Mouse (Mus musculus) Muller cell, postnatal 12 days (primary cell): Measurements from ENCODE around the gene Ckmt1.
A peak's percentile ranks its signal among the peaks of the same experiment; 100 is the strongest.
"Not testable (repeated sequence)": the region's sequence is repeated elsewhere in the genome, so short reads cannot be mapped to it uniquely, and the experiment has no call there.

ENCODE experiments used
- DNase-seq: peaks from one replicate; pipeline ENCODE4 v3.0.0-alpha.2; 2015; ENCODE audit errors: inconsistent ontology term

Gene Ckmt1

DNA sequence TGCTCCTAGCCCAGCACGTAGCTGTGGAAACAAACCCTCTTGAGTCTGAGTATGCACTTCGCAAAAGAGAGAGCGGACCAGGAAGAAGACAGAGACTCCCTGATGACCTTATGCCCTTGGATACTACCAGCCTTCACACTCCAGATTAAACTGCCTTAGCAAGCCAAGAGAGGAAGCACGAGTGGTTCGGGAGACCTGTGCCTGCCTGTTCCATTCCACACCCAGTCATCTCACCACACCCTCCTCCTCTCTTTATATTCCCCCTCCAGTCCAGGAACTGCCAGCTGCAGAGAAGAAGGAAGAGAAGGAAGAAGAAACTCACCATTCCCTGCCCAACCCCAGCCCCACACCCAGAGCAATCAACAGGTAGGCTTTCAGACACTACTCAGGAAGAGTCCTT lies at the start of gene Ckmt1:
Ckmt1 (plus strand) TSS at position 221 of the 400 bp plus-strand sequence.
- no peak for DNase-seq

DNA sequence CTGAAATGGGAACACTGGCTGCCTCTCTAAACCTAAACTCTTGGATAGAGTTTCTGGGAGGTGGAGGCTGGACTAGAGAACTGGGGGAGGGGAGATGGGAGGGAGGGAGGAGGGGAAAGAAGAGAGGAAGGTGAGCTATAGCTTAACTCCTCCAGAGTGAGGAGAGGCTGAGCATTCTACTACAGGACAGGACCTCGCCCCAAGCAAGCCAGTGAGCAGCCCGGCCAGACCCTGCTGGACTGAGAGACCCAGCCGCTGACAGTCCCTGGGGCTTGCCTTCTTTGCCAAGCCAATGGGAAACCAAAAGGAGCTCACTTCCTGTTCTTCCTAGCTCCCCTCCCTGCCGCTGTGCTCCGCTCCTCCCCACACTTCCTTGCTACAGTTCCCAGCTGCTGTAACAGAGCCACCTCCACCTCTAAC lies 48.5 kb upstream of the Ckmt1 start:
- no peak for DNase-seq

DNA sequence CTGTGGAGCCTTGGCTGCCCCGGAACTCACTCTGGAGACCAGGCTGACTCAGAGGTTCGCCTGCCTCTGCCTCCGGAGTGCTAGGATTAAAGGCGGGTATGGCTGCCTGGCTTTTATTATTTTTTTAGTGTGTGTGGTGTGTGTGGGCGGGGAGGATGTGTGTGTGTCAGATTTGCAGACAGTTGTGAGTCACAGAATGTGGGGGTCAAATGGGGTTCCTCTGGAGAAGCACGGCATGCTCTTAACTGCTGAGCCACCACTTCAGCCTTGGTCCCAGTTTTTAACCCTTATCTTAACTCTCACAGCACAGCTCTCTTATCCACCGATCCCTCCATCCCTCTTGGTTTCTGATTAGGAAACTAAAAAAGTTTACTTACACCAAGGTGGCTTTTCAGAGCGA lies 41.2 kb upstream of the Ckmt1 start:
- DNase-seq, result no peak

DNA sequence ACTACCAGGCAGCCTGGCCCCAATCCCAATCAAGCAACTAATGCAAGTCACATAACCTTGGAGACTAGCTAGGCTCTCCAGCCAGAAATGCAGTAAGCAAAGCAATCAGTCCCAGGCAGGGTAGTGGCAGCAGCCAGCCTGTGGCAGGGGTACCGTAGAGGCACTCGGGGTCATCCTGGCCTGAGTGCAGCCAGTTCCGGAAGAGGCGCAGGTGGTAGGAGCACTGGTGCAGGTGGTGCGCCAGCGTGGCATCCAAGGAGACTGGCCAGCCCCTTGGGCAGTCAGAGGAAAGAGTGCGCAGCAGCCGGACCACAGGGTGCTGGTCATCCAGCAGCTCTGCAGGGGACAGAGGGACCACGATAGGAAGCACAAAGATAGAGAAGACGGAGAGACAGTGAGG lies 34.5 kb upstream of the Ckmt1 start:
- no peak for DNase-seq

GRCm38 (mm10) chr2:121323693-121324470 lies 33.6 kb upstream of the Ckmt1 start:
- DNase-seq, result peak; percentile 6

DNA sequence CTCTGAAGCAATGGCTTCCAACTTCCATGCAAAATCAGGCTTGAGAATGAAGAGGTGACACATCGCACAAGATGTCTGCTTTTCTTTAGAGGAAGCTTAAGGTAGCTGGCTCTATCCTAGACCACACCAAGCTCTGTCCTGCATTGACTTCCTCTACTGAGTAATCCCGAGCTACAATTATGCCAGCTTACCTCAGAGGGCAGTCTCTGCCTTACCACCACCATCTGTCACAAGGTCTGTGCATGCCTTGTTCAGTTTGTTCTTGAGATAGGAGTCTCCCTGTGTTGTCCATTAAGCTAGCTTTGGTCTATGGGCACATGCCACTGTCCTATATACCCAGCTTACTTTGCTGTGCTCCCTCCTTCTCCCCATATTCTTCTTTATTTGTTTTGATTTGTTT lies 28.0 kb upstream of the Ckmt1 start:
- DNase-seq, result no peak

DNA sequence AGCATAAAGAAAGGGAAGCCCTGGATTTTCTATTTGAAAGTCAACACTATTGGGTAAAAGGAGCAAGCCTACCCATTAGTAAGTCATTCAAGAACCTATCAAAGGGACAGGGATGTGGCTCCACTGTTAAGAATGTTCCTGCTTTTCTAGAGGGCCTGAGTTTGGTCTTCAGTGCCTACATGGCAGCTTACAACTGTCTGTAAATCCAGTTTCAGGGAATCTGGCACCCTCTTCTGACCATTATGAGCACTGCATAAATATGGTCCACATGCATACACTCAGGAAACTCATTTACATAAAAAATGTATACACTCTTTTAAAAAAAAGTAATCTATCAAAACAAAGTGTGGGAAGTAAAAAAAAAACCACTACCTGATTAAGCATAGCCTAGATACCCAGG lies 18.5 kb upstream of the Ckmt1 start:
- DNase-seq, result no peak

DNA sequence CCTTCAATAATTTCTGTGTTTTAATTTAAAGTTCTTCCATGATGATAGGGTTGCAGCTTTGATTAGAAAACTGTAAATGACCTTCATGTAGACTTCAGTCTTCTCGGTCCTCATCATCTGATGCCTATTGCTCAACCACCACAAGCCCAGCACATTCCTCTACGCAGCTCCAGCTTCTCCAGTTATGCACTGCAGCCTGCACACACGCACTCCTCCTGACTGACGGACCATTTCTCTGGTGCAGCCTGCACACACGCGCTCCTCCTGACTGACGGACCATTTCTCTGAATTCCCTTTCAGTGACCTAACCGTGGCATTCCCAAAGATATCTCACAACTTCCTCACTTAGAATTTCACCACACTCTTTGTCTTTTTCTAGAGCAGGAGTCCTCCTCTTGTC lies 4.4 kb upstream of the Ckmt1 start:
- DNase-seq, result peak; percentile 22

GRCm38 (mm10) chr2:121354378-121354777 lies 3.1 kb upstream of the Ckmt1 start:
- DNase-seq, result peak; percentile 10

DNA sequence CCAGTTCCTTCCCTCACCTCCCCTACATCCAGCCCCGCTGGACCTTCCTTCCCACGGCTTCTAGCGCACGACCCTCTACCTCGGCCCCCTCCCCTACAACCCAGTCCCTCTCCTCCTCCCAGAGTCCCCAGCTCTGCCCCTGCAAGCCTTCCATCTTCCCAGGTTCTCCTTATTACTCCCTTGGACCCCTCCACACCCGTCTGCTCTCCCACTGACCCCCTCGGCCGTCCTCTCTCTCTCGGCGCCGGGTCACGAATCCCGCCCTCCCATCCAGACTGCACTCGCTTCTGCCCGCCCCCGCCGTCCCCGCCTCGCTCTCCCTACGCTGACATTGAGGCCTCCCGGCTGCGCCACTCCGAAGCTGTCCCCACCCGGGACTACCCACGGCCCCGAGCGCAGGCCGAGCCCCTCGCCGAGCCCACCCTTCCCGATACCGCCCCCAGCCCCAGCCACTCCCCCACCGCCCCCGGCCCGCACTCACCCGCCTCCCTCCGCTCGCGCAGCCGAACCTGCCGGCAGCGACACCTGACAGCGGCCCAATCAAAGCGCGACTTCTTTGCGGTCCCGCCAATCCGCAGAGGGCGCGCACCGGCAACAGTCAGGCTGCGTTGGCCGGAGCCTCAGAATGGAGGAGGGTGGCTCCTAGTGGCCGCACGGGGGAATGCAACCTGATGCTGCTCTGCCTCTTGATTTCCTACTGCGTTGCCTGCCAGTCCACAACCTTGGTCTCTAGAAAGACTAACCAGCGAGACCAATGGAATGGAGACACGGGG lies 2.5 kb upstream of the Ckmt1 start, which contains the start of gene Ppip5k1:
Ppip5k1 (minus strand) TSS at position 577 of the 773 bp plus-strand sequence.
- peak; percentile 94 for DNase-seq

DNA sequence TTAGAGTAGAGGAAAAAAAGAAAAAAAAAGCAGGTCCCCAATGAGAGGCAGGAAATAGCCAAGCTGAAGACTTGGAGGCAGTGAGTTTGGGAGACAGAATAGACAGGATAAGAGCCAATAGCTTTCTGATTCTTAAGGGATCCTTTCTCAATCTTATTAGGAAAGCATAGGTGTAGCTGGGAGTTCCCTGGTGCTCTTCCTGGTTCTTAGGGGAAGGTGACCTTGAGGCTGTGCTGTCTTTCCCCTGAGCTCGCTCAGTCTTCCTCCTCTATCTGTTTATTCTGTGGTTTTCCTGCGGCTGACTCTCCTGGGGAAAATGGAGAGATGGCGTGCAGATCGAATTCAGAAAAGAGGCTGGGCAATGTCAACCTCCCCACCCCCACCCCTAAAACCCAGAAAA lies 447 bp downstream of the Ckmt1 start:
- no peak for DNase-seq

DNA sequence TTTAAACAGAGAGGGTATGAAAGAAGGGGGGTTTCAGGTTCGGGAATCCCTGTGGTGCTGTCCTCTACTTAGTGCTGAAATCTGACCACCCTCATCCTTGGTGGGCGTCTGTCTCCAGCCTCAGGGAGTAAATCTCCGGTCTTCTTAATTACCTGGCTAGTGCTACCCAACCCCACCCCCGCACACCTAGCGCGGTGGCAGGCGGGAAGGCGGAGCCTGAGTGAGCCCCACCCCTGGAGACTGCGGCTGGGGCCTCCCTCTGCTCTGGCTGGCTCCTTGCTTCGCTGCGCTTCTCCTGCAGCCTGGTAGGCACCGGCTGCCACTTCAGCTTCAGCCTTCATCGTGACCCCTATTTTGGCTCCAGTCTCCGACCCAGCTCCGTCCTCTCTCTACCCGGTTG lies 867 bp downstream of the Ckmt1 start:
- DNase-seq, result peak; percentile 49

- DNase-seq, result no peak
Measured at GRCm38 (mm10) chr2:121359461-121359860, 1.9 kb downstream of the Ckmt1 start.

- no peak for DNase-seq
Measured at GRCm38 (mm10) chr2:121363656-121364055, 6.1 kb downstream of the Ckmt1 start.

- peak; percentile 78 for DNase-seq
Measured at GRCm38 (mm10) chr2:121368831-121369230, 11.3 kb downstream of the Ckmt1 start.

- DNase-seq, result no peak
Measured at GRCm38 (mm10) chr2:121370921-121371320, 13.4 kb downstream of the Ckmt1 start.

DNA sequence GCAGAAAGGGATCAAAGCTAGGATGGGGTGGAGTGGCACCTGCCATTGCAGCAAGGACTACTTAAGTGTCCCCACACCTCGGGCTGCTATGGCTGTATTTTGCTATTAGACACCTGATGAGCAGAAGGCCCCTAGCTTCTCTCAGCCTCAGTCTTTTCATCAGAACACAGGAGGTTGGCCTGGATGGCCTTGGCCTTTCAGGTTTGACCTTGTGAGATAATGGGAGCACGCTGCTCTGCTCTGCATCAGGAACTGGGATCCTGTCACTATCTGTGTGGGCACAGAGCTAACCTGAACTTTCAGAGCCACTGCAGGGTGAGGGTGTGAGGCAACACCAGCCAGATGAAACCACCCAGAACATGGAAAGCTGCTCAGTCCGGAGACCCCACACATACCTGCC lies 14.8 kb downstream of the Ckmt1 start:
- DNase-seq, result no peak

DNA sequence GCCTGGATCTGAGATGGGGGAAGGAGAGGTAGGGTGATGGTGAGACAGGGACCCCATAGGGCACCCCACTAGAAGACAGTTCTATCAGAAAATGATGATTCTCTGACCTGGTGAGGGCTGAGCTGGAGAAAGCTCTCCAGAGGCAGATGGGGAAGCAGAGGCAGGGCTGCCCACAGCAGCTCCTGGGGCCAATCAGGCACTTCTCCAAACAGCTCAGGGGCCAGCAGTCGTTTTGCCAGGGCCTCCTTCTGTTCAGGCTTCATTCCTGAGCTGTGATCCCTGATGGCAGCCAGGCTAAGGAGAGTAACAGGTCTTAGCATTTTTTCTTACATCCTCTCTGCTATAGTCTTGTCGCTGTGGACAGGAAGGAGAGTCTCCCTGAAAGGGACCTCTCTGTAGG lies 17.3 kb downstream of the Ckmt1 start:
- no peak for DNase-seq

- DNase-seq, result not testable (repeated sequence)
Measured at GRCm38 (mm10) chr2:121386961-121387575, 29.6 kb downstream of the Ckmt1 start, which contains the start of gene Strc. Strc (minus strand) TSS chr2:121387168.

GRCm38 (mm10) chr2:121396624-121397023 lies 39.1 kb downstream of the Ckmt1 start:
- DNase-seq, result peak; percentile 54

DNA sequence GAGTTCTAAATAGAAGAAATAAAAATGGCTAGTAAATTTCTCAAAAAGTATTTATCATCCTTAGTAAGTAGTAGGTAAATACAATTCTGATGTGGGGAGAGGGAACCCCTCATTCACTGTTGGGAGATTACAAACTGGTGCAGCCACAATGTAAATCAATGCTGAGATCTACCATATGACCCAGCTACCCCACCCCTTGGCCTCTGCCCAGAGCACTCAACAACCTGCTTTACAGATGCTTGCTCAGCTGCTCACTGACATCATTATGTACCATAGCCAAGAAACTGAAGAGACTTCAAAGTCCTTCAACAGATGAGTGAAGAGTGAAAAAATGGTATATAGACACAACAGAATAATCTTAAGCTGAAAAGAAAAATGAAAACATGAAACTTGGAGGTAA lies 45.8 kb downstream of the Ckmt1 start:
- DNase-seq, result no peak

- no peak for DNase-seq
Measured at GRCm38 (mm10) chr2:121408160-121408559, 50.6 kb downstream of the Ckmt1 start.
